Mouse (Mus musculus) adrenal gland, adult 18-20 months (tissue): ENCODE data around the gene Irf4. TPM values are rescaled to one million over a fixed set of nuclear protein-coding genes. Genes with fewer than 3 reads are reported as not detected.

Source experiments
- DNase-seq, 2 experiments: peaks; one replicate each; pipeline ENCODE4 v3.0.0; 2021 to 2022; ENCODE audit warnings: low spot score in 2 of 2
- total RNA-seq, 2 experiments: library from RNA; stranded (reverse); gene quantifications; 1 replicate in 1 of 2; 2 replicates in 1 of 2; pipeline ENCODE4 v1.2.3; 2021

Gene Irf4
- total RNA-seq, 2 experiments from 2014 or later: 15.9 to 29.0 TPM

- no peak for DNase-seq
Measured at GRCm38 (mm10) chr13:30793196-30793595, 44.2 kb downstream of the Irf4 start.

- DNase-seq: peak in 1 of 2 experiments; percentile 31
Measured at GRCm38 (mm10) chr13:30793616-30794015, 44.6 kb downstream of the Irf4 start.

GRCm38 (mm10) chr13:30795960-30796359 is 46.9 kb downstream of the Irf4 start:
- no peak for DNase-seq

- DNase-seq: no peak
Measured at GRCm38 (mm10) chr13:30801886-30802285, 52.9 kb downstream of the Irf4 start.

- no peak for DNase-seq
Measured at GRCm38 (mm10) chr13:30802336-30802955, 53.4 kb downstream of the Irf4 start.

- no peak for DNase-seq
Measured at GRCm38 (mm10) chr13:30809240-30809639, 60.2 kb downstream of the Irf4 start.

- DNase-seq: no peak
Measured at GRCm38 (mm10) chr13:30813464-30813863, 64.4 kb downstream of the Irf4 start.

- DNase-seq: no peak
Measured at GRCm38 (mm10) chr13:30814256-30814655, 65.2 kb downstream of the Irf4 start.

Other genes starting within 250 kb of the Irf4 start
- gene Uqcrfs1, start 203.9 kb upstream of the Irf4 start, total RNA-seq: 100 to 1,000 TPM; 339 to 472 TPM
- 10 to 100 TPM; 23.7 to 25.4 TPM for gene Dusp22, start 89.2 kb upstream of the Irf4 start, total RNA-seq
- under 1 TPM; 0.26 to 0.27 TPM for gene Hus1b, start 198.5 kb downstream of the Irf4 start, total RNA-seq
- 10 to 100 TPM; 24.3 to 29.0 TPM for gene Exoc2, start 224.9 kb downstream of the Irf4 start, total RNA-seq
- not detected for gene Gm5447, start 225.0 kb downstream of the Irf4 start, total RNA-seq